Mouse (Mus musculus): Measurements from ENCODE around the gene Rnaset2b.
"Not testable (repeated sequence)": the region's sequence is repeated elsewhere in the genome, so short reads cannot be mapped to it uniquely, and the experiment has no call there.

DNA sequence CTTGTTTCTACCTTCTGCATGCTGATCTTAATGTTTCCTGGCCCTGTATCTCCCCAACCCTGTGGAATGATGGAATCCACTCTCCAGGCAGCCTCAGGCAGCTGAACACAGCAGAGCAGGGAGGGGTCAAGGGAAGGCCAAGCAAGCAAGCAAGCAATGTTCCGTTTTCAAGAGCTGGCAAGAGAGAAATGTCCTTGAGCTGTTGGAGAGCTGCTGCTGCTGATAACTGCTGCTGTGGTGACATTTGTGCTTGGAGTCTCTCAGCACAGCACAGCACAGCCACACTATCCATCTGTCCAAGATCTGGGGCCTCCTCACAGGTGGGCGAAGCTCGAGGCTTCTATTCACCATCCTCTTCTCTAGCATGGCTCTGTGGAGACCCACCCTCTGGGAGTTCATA, 33.0 kb downstream of the Rnaset2b start:
- TF ChIP-seq CHD2 (IDR thresholded peaks at IDR 0.05; ENCODE audit: low read depth, low read length); ZC3H11A (IDR thresholded peaks at IDR 0.05; ENCODE audit: borderline replicate concordance, low read depth, low read length); HCFC1 (IDR thresholded peaks at IDR 0.05; ENCODE audit: borderline replicate concordance, insufficient read depth, low read length): not testable (repeated sequence)

Measured in ES-E14 (cell line).